Mouse (Mus musculus) E14TG2a.4 (cell line): Measurements from ENCODE around the gene Phactr2.

Experiments
- CTCF ChIP-seq: conservative IDR thresholded peaks from 2 replicates; pipeline ENCODE4 v1.5.1; 2014; ENCODE audit warnings: low read length
- NANOG ChIP-seq: IDR thresholded peaks from 2 replicates; pipeline ENCODE4 v1.6.1; 2014; ENCODE audit warnings: borderline replicate concordance, low read length, mixed read lengths
- POU5F1 ChIP-seq: IDR thresholded peaks from 2 replicates; pipeline ENCODE4 v1.6.1; 2014; ENCODE audit warnings: low read length, borderline replicate concordance

- TF ChIP-seq CTCF (no peak), NANOG (no peak), POU5F1 (no peak)
These were observed 240.3 kb downstream of the Phactr2 start for GRCm38 (mm10) chr10:13233941-13234340.
